Mouse (Mus musculus) erythroblast, adult 5-6 weeks (primary cell): ENCODE results near the gene Nat10. TPM values are rescaled to one million over a fixed set of nuclear protein-coding genes. Genes with fewer than 3 reads are reported as not detected.
A peak's percentile ranks its signal among the peaks of the same experiment; 100 is the strongest.

Experiments used
- ATAC-seq: replicated peaks from 2 replicates; pipeline ENCODE4 v1.8.0; 2016; ENCODE audit warnings: moderate number of reproducible peaks, mild to moderate bottlenecking, moderate TSS enrichment, inconsistent platforms; ENCODE audit not compliant: poor library complexity, low FRiP score, severe bottlenecking
- total RNA-seq, 2 experiments: library from RNA; stranded (forward) in 1 of 2; stranded (reverse) in 1 of 2; fragments of 150-400 nt in 1 of 2; fragments of 200-764, 138-1000 nt in 1 of 2; gene quantifications; 2 replicates each; pipeline versions ENCODE4 v1.2.3 to v1.2.4; 2015 to 2017; ENCODE audit warnings: low replicate concordance in 2 of 2

Gene Nat10
- total RNA-seq (2015; ENCODE audit: low replicate concordance) (9.6 and 10.2 TPM in 2 replicates), total RNA-seq (2017; ENCODE audit: low replicate concordance) (19.2 and 21.7 TPM in 2 replicates)

- ATAC-seq, result peak; percentile 97
Measured at GRCm38 (mm10) chr2:103760906-103761716, at the start of gene Nat10. Gene Nat10 (minus strand): TSS chr2:103761270.

- no peak for ATAC-seq
Measured at GRCm38 (mm10) chr2:103810412-103810811, 49.3 kb upstream of the Nat10 start.

DNA sequence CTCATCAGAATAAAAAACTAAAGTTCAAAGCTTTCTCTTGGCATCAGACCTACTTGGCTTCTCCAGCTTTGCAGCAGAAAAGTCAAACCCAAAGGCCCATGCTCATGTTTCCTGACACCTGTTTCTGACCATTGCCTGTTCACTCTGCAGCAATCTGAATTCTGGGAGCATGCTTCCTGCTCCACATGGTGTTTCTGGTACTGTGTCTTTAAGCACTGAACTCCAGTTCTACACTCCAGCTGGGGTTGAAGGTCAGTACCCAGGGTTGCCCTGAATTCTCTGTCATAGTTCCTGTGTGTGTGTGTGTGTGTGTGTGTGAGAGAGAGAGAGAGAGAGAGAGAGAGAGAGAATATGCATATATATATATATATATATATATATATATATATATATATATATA lies 47.4 kb upstream of the Nat10 start:
- 0 out of 2 replicates have a peak, but pooled peaks have one; percentile 36 for ATAC-seq

DNA sequence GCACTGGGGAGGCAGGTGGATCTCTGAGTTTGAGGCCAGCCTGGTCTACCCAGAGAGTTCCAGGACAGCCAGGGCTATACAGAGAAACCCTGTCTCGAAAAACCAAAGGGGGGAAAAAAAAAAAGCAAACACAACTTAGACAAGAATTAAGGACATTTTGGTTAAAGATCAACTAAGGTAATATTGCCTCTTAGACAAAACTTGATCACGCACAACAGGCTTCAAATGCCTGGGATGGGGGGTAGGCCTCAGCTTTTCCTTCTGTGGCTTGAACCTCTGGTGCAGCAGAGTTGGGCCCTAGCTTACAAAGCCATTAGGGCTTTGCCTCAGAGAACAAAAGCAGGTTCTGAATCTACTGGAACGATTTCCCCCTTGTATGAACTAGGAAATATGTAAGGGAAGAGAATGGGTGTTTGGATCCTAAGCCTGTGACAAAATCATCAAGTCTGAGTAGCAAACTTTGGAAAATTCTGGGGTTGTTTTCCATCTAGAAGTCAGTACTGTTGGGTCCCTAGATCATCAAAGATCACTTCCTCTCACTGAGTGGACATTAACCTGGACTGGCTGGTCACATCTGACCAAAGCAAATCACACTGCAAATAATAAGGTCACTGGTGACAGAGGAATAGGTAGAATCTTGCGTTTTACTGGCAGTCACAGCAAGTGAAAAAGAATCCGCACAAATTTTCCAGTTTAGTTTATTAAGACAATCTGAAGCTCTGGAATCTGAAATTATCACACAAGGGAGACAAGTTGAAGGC lies 42.9 kb upstream of the Nat10 start:
- no peak for ATAC-seq

DNA sequence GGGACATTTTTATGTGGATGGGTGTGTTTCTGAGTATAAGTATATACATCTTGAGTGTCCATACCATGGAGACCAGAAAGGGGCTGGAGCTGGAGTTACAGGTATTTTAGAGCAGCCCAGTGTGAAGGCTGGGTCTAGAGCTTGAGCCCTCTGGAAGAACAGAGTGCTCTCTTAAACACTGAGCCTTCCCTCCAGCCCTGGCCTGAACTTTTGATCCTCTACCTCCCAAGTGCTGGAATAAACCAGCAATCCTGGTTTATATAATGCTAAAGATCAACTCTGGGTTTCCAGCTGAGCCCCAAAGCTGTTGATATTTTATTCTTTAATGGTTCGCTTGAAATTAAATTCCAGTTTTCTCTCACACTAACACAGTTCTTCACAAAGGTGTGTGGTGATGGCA lies 41.4 kb upstream of the Nat10 start:
- no peak for ATAC-seq

DNA sequence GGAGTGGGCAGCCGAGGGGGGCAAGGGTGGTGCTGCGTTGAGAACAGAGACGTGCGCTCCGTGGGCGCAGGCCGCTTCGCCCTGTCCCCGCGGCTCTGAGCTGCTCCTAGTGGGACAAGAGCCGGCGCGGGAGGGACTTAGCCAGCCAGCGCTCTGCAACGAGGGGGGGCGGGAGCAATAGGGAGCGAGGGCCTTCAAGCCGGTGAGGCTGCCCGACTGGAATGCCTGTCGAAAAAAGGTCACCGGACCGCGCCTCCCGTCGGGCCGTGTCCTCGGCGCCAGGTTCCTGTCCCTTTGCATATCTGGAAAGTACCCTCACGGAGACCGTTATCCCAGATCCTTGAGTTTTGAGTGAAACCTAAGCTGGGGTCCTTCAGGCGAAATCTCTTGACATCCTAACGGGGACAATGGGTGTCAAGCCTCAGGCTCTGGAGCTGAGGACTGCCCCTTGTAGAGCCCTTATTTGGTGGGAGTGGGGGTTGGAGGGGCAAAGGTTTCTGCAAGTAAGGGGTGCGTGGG lies 36.5 kb upstream of the Nat10 start, which contains the start of gene Caprin1:
TSS of gene Caprin1 (minus strand) at position 159 of the 519 bp plus-strand sequence.
- peak; percentile 88 for ATAC-seq

GRCm38 (mm10) chr2:103796861-103797466 lies 35.9 kb upstream of the Nat10 start:
- ATAC-seq, result peak; percentile 48

DNA sequence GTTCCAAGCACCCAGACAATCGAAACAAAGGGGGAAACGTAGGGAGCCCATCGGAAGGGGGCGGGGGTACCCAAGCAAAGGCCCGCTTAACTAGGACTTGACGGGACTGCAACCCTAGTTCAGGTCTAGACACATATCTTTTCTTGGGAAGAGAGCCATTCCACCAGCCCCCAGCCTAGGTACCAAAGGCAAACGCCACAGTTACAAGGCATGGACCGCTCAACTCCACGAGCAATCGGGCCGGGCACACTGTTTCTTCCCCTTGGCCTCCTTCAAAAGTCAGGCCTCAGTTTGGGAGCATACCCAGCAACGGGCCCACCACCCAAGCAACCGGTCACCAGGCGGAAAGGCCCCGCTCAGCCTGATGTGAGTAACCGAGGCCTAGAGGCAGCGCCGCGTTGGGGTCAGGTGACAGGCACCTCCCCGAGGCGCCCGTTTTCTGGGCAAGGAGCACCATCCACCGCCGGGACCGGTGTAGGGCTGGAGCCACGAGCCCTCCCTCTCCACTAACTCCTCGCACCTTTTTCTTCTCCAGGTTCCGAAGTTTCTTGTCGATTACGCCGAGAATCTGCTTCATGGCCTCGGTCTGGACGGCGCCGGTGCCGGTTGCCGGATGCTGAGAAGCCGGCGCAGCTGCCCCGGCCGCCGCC lies 35.3 kb upstream of the Nat10 start:
- peak; percentile 77 for ATAC-seq

DNA sequence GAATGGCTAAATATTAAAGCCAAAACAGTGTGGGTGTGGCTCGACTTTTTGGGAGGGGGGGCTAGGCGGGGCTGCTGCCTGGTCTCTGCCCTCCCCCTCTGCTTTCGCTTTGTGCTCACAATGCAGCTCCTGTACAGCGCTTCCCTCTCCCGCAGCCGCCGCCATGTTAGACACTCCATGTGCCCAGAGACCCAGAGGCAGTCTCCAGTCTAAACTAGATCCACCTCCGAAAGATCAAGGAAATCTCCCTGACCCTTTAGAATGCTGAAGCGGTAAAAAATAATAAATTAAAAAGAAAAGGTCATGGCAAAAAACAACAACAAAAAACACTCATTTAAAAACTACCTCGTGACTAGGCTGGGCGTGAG lies 34.8 kb upstream of the Nat10 start:
- ATAC-seq, result peak; percentile 69

DNA sequence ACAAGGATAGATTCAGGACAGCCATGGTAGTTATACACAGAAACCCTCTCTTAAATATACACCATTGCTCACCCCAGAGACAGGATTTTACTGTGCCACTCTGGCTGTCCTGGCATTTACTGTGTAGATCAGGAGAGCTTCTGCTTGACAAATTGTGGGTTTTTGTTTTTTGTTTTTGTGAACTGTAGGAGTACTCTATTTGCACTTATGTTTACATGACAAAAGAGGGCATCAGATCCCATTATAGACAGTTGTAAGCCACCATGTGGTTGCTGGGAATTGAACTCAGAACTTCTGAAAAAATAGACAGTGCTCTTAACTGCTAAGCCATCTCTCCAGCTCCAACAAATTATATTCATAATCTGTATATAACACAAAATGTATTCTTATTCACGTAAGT lies 30.9 kb upstream of the Nat10 start:
- no peak for ATAC-seq

- ATAC-seq, result no peak
Measured at GRCm38 (mm10) chr2:103785735-103786134, 24.7 kb upstream of the Nat10 start.

DNA sequence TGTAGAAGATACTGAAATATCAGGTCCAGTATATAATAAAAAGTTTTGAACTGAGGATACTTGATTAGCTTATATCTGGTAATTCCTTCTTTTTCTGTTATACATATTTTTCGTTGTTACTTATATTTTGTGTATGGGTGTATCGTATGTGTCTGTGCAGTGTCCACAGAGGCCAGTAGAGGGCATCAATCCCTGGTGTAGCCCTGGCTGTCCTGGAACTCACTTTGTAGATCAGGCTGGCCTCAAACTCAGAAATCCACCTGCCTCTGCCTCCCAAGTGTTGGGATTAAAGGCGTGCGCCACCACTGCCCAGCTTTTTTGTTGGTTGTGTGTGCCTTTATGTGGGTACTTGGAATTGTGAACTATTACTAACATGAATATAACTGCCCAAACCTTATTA lies 23.6 kb upstream of the Nat10 start:
- peak; percentile 73 for ATAC-seq

GRCm38 (mm10) chr2:103762492-103762891 lies 1.4 kb upstream of the Nat10 start:
- ATAC-seq, result no peak

- ATAC-seq, result no peak
Measured at GRCm38 (mm10) chr2:103761993-103762392, 923 bp upstream of the Nat10 start.

GRCm38 (mm10) chr2:103760421-103760820 lies 649 bp downstream of the Nat10 start:
- ATAC-seq, result no peak

DNA sequence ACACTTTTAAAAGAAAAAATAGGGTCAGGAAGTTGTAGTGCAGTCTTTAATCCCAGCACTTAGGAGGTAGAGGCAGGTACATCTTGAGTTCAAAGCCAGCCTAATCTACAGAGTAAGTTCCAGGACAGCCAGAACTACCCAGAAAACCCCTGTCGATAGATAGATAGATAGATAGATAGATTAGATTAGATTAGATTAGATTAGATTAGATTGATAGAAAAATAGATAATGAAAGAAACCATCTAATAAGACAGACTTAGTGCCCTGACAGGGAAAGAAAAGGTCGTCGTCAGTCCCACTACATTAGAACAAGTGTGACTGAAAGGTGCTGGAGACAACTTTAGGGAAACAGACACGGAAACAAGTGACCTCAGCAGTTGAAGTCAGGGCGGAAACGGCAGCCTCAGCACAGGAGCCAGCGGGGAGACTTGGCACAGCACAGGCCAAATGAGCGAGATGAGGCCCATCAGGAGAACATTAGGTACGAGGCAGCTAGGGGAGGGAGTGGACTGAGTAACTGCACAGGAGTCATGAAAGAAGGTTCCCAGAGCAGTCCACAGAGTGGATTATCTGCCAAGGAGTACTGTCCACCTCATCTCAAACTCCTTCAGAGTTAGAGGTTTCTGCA lies 5.5 kb downstream of the Nat10 start:
- no peak for ATAC-seq

DNA sequence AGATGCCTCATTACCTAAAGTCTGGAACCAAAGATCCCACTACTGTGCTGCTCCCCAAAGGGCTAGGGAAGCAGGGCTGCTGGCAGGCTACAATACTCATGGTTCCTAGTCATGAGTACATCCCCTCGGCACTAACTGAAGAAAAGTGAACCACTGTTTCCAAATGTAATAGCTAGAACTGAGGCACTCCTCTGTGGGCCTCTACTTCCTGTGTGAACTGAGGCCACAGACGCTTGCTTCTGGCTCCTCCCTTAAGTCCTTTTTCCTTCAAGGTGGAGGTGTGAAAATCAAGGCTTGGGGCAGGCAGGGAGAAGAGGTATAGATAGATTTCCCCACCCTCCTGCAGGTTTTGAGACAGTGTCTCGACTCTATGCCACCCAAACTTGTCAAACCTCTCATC lies 6.5 kb downstream of the Nat10 start:
- ATAC-seq, result no peak

DNA sequence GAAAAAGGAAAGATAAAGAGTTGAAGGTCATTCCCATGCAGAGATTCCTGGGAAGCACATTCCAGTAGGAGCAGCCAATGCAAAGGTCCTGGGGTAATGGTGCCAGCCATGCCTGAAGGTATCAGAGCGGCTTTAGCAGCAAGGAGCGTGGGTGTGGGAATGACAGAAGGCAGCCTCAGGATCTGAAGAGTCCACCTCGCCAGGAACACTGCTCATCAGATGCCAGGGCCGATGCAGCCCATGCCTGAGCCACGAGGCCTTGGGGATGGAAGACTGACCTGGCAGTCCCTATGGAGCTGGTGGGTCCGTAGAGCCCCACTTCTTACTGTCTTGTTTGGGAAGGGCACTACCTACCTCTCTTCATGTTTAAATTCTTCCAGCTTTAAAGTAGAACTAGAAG lies 9.3 kb downstream of the Nat10 start:
- ATAC-seq, result no peak

GRCm38 (mm10) chr2:103749091-103749490 lies 12.0 kb downstream of the Nat10 start:
- no peak for ATAC-seq
